15 mouse cellular contexts compared by ENCODE assay signal in the genomic region with DNA sequence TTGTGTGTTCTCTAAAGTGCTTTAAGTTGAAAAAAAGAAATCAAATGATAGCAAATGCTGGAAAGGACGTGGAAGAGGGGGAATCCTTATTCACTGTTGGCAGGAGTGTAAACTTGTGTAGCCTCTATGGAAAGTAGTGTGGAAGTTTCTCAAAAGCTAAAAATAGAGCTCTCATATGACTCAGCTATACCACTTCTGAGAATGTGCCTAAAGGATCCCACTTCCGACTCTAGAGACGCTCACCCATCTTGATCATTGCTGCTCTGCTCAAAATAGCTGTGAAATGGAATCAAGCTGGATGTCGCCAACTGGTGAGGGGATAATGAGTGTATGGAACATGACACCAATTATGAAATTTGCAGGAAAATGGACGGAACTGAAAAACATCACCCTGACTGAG.
"Had no signal": no experiment of that assay in that cellular context is flagged by ENCODE, and none has a peak within 500 bp of the region (broad histone marks: within the 10 kb centered on the region; RNA-seq: fewer than 3 reads in every experiment).

No protein-coding gene starts in this region.

- H3K36me3 ChIP-seq: liver, embryonic 15.5 days had no signal

- H3K27me3 ChIP-seq: limb, embryonic 13.5 days; midbrain, embryonic 13.5 days; neural tube, embryonic 15.5 days had no signal

- H3K4me3 ChIP-seq: layer of hippocampus, adult 2 months; limb, embryonic 13.5 days; liver, embryonic 15.5 days; midbrain, embryonic 13.5 days; neural tube, embryonic 15.5 days had no signal

- H3K9ac ChIP-seq: limb, embryonic 13.5 days; liver, embryonic 15.5 days; midbrain, embryonic 13.5 days; neural tube, embryonic 15.5 days had no signal

- H3K4me2 ChIP-seq: limb, embryonic 13.5 days; liver, embryonic 15.5 days; midbrain, embryonic 13.5 days; neural tube, embryonic 15.5 days had no signal

- H3K27ac ChIP-seq: layer of hippocampus, adult 2 months; limb, embryonic 13.5 days; liver, embryonic 15.5 days; midbrain, embryonic 13.5 days; neural tube, embryonic 15.5 days had no signal

- DNase-seq: kidney, postnatal 10 days; kidney, postnatal 4 days; left cerebral cortex, postnatal 4 days; lung, adult 2 months; lung, postnatal 36 days; right cerebral cortex, postnatal 4 days; spleen, adult 18-20 months; thymus, adult 2 months; thymus, postnatal 25 days had no signal

- ATAC-seq: lung, postnatal 0 days; midbrain, embryonic 13.5 days had no signal

- H3K9me3 ChIP-seq: liver, embryonic 15.5 days; neural tube, embryonic 15.5 days had no signal
